Mouse (Mus musculus) heart, embryonic 15.5 days (tissue): ENCODE data around the gene Tcp11l2. TPM values are rescaled to one million over a fixed set of nuclear protein-coding genes. Genes with fewer than 3 reads are reported as not detected.

Experiments
- ATAC-seq: fragments of 200-750 bp; cut with Nextera tagmentation; replicated peaks from 2 replicates; pipeline ENCODE4 v1.8.0; 2017; ENCODE audit warnings: low read depth, moderate TSS enrichment; ENCODE audit not compliant: insufficient number of reproducible peaks, insufficient read depth, low FRiP score
- H3K27ac ChIP-seq: fragments of 300-500 bp; sonication (generic); 2 replicates; pipeline ENCODE4 v1.5.1; 2015; ENCODE audit warnings: mild to moderate bottlenecking, inconsistent platforms
- H3K27me3 ChIP-seq: fragments of 300-500 bp; sonication (generic); 2 replicates; pipeline ENCODE4 v1.6.1; 2015; ENCODE audit warnings: inconsistent platforms
- H3K36me3 ChIP-seq: fragments of 300-500 bp; sonication (generic); 2 replicates; pipeline ENCODE4 v1.6.1; 2015; ENCODE audit warnings: mild to moderate bottlenecking, inconsistent platforms
- H3K4me1 ChIP-seq: fragments of 300-500 bp; sonication (generic); replicated peaks from 2 replicates; pipeline ENCODE4 v1.6.1; 2015; ENCODE audit warnings: inconsistent platforms
- H3K4me2 ChIP-seq: fragments of 300-500 bp; sonication (generic); 2 replicates; pipeline ENCODE4 v1.6.1; 2015; ENCODE audit warnings: inconsistent platforms, mild to moderate bottlenecking, moderate library complexity
- H3K4me3 ChIP-seq: fragments of 300-500 bp; sonication (generic); 2 replicates; pipeline ENCODE4 v1.5.1; 2015; ENCODE audit warnings: mild to moderate bottlenecking, inconsistent platforms
- H3K9ac ChIP-seq: fragments of 300-500 bp; sonication (generic); 2 replicates; pipeline ENCODE4 v1.6.1; 2015; ENCODE audit warnings: mild to moderate bottlenecking, inconsistent platforms
- H3K9me3 ChIP-seq: fragments of 300-500 bp; sonication (generic); replicated peaks from 2 replicates; pipeline ENCODE4 v1.6.1; 2016; ENCODE audit warnings: inconsistent platforms
- WGBS: fragments of 180-500 bp; shearing (Covaris S2); methylation state at CpG from one replicate; pipeline ENCODE4 v1.1.7; 2015; ENCODE audit warnings: mixed read lengths; 5-methylcytosine and 5-hydroxymethylcytosine counted together
- polyA plus RNA-seq: library from polyadenylated mRNA; unstranded; fragments of >200 nt; fragmentation: Nextera tagmentation; extraction: Ambion mirVana; gene quantifications from 2 replicates; pipeline ENCODE4 v1.2.1, GENCODE M21; 2015

The Tcp11l2 gene
- polyA plus RNA-seq, 1 experiment from 2014 or later = 33.3 TPM

DNA sequence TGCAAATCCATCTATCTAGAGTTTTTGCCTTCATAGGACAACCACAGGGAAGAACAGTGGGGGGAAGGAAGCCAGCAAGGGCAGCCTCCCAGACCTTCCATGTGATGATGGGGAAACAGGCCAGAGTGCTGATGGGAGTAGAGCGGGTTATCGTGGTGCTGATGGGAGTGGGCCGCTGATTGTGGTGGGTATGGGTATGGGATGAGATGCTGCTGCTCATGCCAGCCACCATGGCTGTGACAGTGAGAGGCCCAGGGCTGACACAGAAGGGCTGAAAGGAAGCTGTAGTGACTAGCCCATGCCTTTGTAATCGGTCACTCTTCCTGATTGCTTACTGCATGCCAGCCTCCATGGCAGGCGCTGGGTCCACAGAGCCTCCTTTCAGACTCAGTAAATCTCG, 36.8 kb upstream of the Tcp11l2 start:
- Histone ChIP-seq H3K27me3 (no peaks in the 10 kb centered on the region), H3K27ac (no peak overlapping the region), H3K36me3 (no peaks in the 10 kb centered on the region), H3K4me2 (no peak overlapping the region), H3K9me3 (no peaks in the 10 kb centered on the region), H3K4me1 (peaks cover 7% of the 10 kb centered on the region), H3K9ac (no peak overlapping the region), H3K4me3 (no peak overlapping the region)
- ATAC-seq = no peak
- WGBS = 84% methylated on average over 6 of the region's 6 CpGs

DNA sequence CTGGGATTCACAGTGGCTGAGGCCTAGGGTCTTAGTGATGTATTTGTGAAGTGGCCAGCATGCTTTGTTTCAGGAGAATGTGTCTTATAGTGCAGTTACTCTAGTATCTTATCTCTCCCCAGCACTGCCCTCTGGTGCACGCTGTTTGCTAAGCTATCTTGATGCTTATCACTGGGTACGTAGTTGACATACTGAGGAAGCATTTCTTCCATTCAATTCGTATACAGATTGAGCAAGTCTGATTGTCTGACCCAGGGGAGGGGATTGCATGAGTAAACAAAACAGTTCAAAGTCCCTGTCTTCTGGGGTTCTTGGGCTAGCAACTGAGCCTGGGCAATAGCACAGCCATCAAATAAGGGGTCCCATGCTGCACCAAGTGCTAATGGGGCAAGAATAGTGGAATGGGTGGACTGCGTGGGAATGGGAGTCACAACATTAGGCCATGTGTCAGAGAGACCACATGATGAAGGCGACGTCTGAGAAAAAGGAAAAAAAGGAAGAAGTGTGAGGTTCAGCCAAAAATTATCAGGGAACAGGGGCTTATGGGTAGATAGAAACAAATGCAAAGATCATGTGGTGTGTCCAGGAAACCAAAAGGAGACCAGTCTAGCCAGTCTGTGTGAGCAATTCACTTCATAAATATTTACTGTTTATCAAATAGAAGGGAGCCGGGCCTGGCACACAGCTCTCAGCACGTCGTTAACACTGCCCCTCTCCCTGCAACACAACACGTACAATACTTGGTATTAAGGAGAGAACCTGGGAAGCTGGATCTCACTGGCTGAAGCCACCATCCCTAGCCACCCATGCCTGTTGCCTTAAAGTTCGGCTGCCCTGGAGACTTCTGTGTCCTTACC, 33.4 kb upstream of the Tcp11l2 start:
- 55% methylated on average over 11 of the region's 11 CpGs for WGBS
- no peak for ATAC-seq
- no peaks in the 10 kb centered on the region for H3K36me3 ChIP-seq
- no peaks in the 10 kb centered on the region for H3K27me3 ChIP-seq
- no peak overlapping the region for H3K4me2 ChIP-seq
- no peak overlapping the region for H3K4me3 ChIP-seq
- no peak overlapping the region for H3K9ac ChIP-seq
- no peak overlapping the region for H3K27ac ChIP-seq
- H3K4me1 ChIP-seq = no peaks in the 10 kb centered on the region
- H3K9me3 ChIP-seq = no peaks in the 10 kb centered on the region

DNA sequence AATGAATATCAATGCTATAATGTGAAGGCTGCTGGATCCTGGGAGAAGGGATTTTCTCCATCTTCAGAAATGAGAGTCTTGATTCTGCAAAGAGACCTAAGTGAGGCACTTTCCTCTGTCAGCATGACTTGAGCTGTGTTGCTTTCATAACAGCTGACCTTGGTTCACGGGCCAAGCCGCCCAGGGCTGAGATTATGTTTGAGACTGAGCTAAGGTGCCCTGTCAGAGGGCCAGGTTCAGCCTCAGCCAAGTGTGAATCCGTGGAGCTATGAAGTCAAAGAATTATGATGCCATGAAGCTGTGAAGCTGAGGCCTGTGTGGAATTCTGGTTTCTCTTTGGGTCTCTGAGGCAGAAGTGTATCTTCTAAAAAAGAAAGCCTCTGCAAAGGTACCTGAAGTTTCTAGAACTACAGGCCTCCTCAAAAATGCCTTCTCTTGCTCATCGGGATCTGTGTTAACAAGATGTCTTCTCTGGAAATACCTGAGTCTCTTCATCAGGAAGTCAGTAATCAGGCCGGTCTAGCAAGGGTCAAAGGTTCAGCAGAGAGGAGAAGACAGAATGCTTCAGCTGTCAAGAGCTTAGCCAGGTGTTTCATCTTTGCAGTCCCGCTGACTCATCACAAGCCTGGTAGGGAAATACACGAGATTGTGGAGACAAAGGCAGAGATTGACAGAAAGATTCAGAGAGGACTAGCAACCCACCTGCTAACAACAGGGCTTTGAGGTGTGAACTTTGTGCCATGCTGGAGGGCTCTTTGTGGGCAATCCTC, 31.4 kb upstream of the Tcp11l2 start:
- H3K36me3 ChIP-seq = no peaks in the 10 kb centered on the region
- H3K27ac ChIP-seq = no peak overlapping the region
- H3K9me3 ChIP-seq = no peaks in the 10 kb centered on the region
- WGBS = 43% methylated on average over 7 of the region's 7 CpGs
- no peak overlapping the region for H3K9ac ChIP-seq
- H3K27me3 ChIP-seq = no peaks in the 10 kb centered on the region
- H3K4me3 ChIP-seq = no peak overlapping the region
- no peak overlapping the region for H3K4me2 ChIP-seq
- H3K4me1 ChIP-seq = no peaks in the 10 kb centered on the region
- no peak for ATAC-seq

DNA sequence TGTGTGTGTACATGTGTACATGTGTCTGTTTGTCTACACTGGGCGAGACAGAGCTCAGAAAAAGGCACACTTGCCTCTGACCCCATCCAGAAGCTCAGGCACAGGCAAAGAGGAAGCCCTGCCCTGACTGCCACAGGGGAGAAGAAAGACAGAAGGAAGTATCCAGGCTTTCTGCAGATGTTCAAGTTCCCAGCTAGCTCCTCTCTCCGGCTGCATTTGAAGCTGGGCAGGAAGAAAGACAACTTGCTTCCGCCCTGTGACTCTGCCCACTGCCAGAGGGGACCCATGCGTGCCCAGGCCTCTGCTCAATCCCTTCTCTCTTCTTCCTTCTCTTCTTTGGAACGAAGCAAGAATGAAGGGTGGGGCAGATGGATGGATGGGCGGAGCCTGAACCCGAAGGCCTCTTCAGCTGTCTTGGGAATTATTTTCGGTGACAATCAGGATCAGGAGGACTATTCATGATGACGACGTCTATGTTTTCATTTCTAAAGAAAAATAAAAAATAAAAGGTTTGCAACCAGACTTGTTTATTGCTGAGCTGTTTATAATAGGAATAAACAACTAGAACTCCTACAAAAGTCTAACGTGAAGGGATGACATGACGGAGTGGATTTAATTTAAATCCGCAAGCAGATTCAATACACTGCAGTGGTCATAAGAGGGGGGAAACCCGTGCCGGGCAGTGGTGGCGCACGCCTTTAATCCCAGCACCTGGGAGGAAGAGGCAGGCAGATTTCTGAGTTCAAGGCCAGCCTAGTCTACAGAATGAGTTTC, 27.1 kb upstream of the Tcp11l2 start:
- no peak overlapping the region for H3K27ac ChIP-seq
- ATAC-seq = no peak
- no peaks in the 10 kb centered on the region for H3K4me1 ChIP-seq
- no peaks in the 10 kb centered on the region for H3K9me3 ChIP-seq
- H3K9ac ChIP-seq = no peak overlapping the region
- H3K27me3 ChIP-seq = no peaks in the 10 kb centered on the region
- H3K36me3 ChIP-seq = no peaks in the 10 kb centered on the region
- no peak overlapping the region for H3K4me3 ChIP-seq
- no peak overlapping the region for H3K4me2 ChIP-seq
- 78% methylated on average over 17 of the region's 17 CpGs for WGBS

DNA sequence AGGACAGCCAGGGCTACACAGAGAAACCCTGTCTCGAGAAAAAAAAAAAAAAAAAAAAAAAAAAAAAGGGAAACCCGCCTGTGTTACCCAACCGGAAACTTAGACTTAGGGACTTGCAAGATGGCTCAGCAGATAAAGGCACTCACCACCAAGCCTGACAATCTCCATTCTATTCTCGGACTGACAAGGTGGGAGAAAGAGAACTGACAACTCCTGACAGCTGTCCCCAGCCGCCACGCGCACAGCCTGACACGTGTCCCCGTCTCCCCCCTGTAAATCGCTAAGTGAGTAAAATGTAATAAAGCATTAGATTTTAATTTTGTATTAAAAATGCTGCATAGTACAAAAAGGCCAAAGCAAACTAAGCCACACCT, 26.5 kb upstream of the Tcp11l2 start:
- no peak overlapping the region for H3K4me3 ChIP-seq
- no peaks in the 10 kb centered on the region for H3K9me3 ChIP-seq
- ATAC-seq = no peak
- H3K4me2 ChIP-seq = no peak overlapping the region
- no peaks in the 10 kb centered on the region for H3K27me3 ChIP-seq
- 59% methylated on average over 10 of the region's 10 CpGs for WGBS
- H3K9ac ChIP-seq = no peak overlapping the region
- H3K36me3 ChIP-seq = no peaks in the 10 kb centered on the region
- H3K27ac ChIP-seq = no peak overlapping the region
- no peaks in the 10 kb centered on the region for H3K4me1 ChIP-seq

DNA sequence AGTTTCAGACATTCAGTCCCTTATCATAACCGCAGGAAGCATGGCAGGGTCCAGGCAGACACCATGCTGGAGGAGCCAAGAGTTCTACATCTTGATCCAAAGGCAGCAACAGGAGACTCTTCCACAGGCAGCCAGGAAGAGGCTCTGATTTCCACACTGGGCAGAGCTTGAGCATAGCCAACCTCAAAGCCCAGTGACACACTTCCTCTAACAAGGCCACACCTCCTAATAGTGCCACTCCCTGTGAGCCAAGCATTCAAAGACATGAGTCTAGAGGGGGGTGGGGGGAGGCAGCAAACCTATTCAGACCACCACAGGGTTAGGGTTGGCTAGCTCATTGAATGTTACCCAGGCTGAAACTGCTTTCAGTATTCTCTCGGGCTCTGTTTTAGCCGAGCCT, 24.6 kb upstream of the Tcp11l2 start:
- Histone ChIP-seq H3K27me3 (no peaks in the 10 kb centered on the region), H3K27ac (no peak overlapping the region), H3K4me2 (no peak overlapping the region), H3K9ac (no peak overlapping the region), H3K36me3 (no peaks in the 10 kb centered on the region), H3K4me1 (no peaks in the 10 kb centered on the region), H3K9me3 (no peaks in the 10 kb centered on the region), H3K4me3 (no peak overlapping the region)
- WGBS = 87% methylated on average over 3 of the region's 3 CpGs
- ATAC-seq = no peak

DNA sequence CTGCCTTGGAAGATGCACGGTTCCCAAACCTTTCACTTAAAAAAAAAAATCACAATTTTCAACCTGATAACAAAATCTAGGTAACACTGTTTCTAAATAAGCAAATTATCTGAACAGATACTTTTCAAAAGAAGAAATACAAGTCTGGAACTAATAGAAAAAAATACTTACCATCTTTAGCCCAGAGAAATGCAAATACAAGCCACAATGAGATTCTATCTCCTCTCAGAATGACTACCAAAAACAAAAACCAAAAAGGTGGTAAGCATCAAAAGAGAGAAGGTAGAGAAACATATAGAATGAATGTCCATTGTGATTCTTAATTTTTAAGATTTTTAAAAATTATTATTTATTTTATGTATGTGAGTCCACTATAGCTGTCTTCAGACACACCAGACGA, 23.9 kb upstream of the Tcp11l2 start:
- Histone ChIP-seq H3K27ac (no peak overlapping the region), H3K4me2 (no peak overlapping the region), H3K4me1 (no peaks in the 10 kb centered on the region), H3K9ac (no peak overlapping the region), H3K36me3 (no peaks in the 10 kb centered on the region), H3K9me3 (no peaks in the 10 kb centered on the region), H3K4me3 (no peak overlapping the region), H3K27me3 (no peaks in the 10 kb centered on the region)
- WGBS = 90% methylated on average over 2 of the region's 2 CpGs
- no peak for ATAC-seq

DNA sequence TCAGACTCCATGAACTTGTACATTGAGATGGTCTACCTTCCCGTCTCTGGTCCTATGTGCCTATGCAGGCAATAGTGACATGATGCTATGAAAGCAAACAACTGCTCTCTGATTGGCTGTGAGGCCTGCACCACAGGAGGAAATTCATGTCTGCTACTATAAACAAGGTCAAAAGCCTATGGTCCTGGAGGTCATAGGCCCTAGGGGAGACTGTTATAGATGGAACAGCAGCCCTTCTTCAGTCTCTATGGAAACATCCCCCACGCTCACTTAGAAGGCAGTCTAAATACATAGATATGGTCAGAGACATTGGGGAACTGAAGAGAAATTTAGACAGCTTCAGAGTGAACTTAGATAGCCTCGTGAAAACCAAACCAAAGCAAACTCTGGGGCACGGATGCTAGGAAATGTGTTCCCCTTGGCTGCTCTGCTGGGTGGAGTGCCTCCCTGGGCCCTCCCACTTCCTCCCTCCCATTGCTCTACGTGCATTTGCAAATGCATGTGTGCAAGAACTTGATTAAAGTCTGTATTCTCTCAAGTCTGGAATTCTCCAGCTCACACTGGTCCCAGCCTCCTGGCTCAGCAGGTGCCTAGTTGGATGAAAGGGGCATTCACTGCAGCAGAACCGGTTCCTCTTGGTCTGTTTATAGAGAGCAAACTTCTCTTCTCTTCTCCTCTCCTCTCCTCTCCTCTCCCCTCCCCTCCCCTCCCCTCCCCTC, 22.0 kb upstream of the Tcp11l2 start:
- ATAC-seq = no peak
- H3K4me2 ChIP-seq = no peak overlapping the region
- no peak overlapping the region for H3K9ac ChIP-seq
- no peak overlapping the region for H3K27ac ChIP-seq
- no peaks in the 10 kb centered on the region for H3K36me3 ChIP-seq
- no peaks in the 10 kb centered on the region for H3K9me3 ChIP-seq
- 41% methylated on average over 6 of the region's 6 CpGs for WGBS
- H3K4me3 ChIP-seq = no peak overlapping the region
- H3K27me3 ChIP-seq = no peaks in the 10 kb centered on the region
- no peaks in the 10 kb centered on the region for H3K4me1 ChIP-seq

DNA sequence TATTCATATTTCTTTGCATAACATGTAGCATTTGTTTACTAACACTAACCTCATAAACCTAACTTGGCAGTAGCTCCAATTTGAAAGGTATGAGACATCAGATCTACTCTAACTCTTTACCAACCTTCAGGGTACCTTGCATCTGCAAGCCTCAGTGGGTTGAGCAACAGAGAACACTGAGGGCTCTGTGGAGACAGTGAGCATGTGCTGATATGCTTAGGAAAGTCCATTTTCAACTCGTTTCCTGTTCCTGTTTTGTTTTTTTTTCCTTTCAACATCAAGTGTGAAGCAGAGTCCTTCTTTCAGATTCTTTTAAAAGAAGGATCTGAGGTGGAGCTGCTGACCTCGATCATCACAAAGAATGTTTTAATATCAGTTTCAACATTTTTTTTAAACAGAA, 20.3 kb upstream of the Tcp11l2 start:
- H3K36me3 ChIP-seq = no peaks in the 10 kb centered on the region
- 57% methylated on average over 2 of the region's 2 CpGs for WGBS
- H3K4me1 ChIP-seq = no peaks in the 10 kb centered on the region
- no peaks in the 10 kb centered on the region for H3K9me3 ChIP-seq
- H3K27ac ChIP-seq = no peak overlapping the region
- H3K4me3 ChIP-seq = no peak overlapping the region
- no peak overlapping the region for H3K4me2 ChIP-seq
- no peak overlapping the region for H3K9ac ChIP-seq
- no peak for ATAC-seq
- H3K27me3 ChIP-seq = no peaks in the 10 kb centered on the region

DNA sequence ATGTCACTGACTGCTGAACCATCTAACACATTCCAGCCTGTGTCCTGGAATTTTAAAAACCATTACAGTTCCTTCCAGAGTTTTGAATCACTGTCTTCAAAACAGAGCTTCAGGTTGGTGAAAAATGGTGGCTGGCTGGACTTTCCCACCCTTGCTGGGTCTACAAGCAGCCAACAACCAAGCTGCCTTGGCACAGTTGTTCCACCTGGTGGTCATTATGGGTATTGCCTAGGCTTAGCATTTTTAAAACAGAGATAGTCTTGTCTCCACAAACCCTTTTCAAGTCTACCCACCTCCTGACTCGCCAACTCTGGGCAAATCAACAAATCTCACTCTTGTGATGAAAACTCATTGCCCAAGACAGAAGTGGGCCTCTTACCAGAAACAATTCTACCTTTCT, 17.9 kb upstream of the Tcp11l2 start:
- Histone ChIP-seq H3K27ac (no peak overlapping the region), H3K27me3 (no peaks in the 10 kb centered on the region), H3K4me3 (no peak overlapping the region), H3K9ac (no peak overlapping the region), H3K36me3 (no peaks in the 10 kb centered on the region), H3K9me3 (no peaks in the 10 kb centered on the region), H3K4me2 (no peak overlapping the region), H3K4me1 (peaks cover 5% of the 10 kb centered on the region; the same call in 1 of the 2 replicates)
- 89% methylated on average over 1 of the region's 1 CpGs for WGBS
- ATAC-seq = no peak

DNA sequence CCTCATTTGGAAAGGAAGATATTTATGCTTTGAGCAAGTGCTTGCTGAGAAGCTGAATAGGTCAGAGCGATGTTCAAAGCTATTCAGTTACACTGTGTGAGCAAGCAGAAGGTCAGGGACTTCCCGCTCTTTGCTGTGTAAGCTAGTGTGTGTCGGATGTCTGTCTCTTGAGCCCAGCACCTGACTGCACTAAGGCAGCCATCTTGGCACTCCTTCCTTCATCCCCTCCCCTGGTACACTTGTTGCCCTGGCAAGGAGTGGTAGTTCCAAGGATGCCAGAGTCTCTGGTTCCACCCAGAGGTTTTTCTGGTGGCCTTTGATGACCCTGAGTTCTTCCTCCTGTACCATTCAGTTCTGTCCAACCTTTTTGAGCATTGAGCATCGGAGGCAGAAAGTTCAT, 16.4 kb upstream of the Tcp11l2 start:
- H3K9ac ChIP-seq = no peak overlapping the region
- no peaks in the 10 kb centered on the region for H3K27me3 ChIP-seq
- H3K9me3 ChIP-seq = no peaks in the 10 kb centered on the region
- H3K4me1 ChIP-seq = peaks cover 5% of the 10 kb centered on the region; the same call in 1 of the 2 replicates
- ATAC-seq = no peak
- H3K4me2 ChIP-seq = no peak overlapping the region
- no peak overlapping the region for H3K4me3 ChIP-seq
- 89% methylated on average over 4 of the region's 4 CpGs for WGBS
- H3K36me3 ChIP-seq = no peaks in the 10 kb centered on the region
- H3K27ac ChIP-seq = no peak overlapping the region
